Mouse (Mus musculus) C2C12 (cell line): Measurements from ENCODE around the gene Cdc42ep5. TPM values are rescaled to one million over a fixed set of nuclear protein-coding genes. Genes with fewer than 3 reads are reported as not detected.

Source experiments
- H3K27me3 ChIP-seq: one replicate; pipeline ENCODE4 v1.6.1; 2011; ENCODE audit not compliant: control insufficient read depth, insufficient read depth, insufficient read length
- H3K36me3 ChIP-seq: one replicate; pipeline ENCODE4 v1.6.1; 2011; ENCODE audit not compliant: control insufficient read depth, insufficient read depth
- H3K4me3 ChIP-seq: one replicate; pipeline ENCODE4 v1.5.1; 2011; ENCODE audit warnings: mild to moderate bottlenecking, control low read depth; ENCODE audit not compliant: poor library complexity, insufficient read depth, severe bottlenecking
- H3K79me2 ChIP-seq: one replicate; pipeline ENCODE4 v1.6.1; 2011; ENCODE audit not compliant: control insufficient read depth, insufficient read depth
- H3K79me3 ChIP-seq: one replicate; pipeline ENCODE4 v1.6.1; 2011; ENCODE audit warnings: low read depth, control low read depth
- H3ac ChIP-seq: one replicate; pipeline ENCODE3; 2011; ENCODE audit warnings: low read depth; ENCODE audit not compliant: control insufficient read depth, insufficient read length
- CEBPB ChIP-seq: IDR thresholded peaks from one replicate; pipeline ENCODE4 v1.6.1; 2011; ENCODE audit warnings: low read depth, mild to moderate bottlenecking, control low read depth, moderate library complexity
- CTCF ChIP-seq: IDR thresholded peaks from one replicate; pipeline ENCODE4 v1.5.1; 2011; ENCODE audit not compliant: control insufficient read depth, insufficient read depth, insufficient read length
- FOSL1 ChIP-seq: IDR thresholded peaks from one replicate; pipeline ENCODE4 v1.8.0; 2011; ENCODE audit warnings: mild to moderate bottlenecking, low read length; ENCODE audit not compliant: poor library complexity, insufficient read depth, severe bottlenecking
- MAX ChIP-seq: IDR thresholded peaks from one replicate; pipeline ENCODE4 v1.6.1; 2011; ENCODE audit warnings: mild to moderate bottlenecking, control low read depth
- MYOD1 ChIP-seq: IDR thresholded peaks from one replicate; pipeline ENCODE4 v1.6.1; 2011; ENCODE audit warnings: low read depth; ENCODE audit not compliant: control insufficient read depth, insufficient read length
- MYOG ChIP-seq: IDR thresholded peaks from one replicate; pipeline ENCODE4 v1.6.1; 2011; ENCODE audit not compliant: control insufficient read depth, insufficient read length; ENCODE audit errors: extremely low read depth
- USF1 ChIP-seq: IDR thresholded peaks from one replicate; pipeline ENCODE4 v1.6.1; 2011; ENCODE audit warnings: low read depth, mild to moderate bottlenecking, control low read depth, moderate library complexity
- polyA plus RNA-seq: library from polyadenylated mRNA; unstranded; fragments of >200 nt; fragmentation: generic; extraction: Trizol; gene quantifications from one replicate; pipeline ENCODE4 v1.2.1, GENCODE M21; 2012; ENCODE audit warnings: missing spikeins

The Cdc42ep5 gene
- polyA plus RNA-seq, 1 experiment: 26.1 TPM

DNA sequence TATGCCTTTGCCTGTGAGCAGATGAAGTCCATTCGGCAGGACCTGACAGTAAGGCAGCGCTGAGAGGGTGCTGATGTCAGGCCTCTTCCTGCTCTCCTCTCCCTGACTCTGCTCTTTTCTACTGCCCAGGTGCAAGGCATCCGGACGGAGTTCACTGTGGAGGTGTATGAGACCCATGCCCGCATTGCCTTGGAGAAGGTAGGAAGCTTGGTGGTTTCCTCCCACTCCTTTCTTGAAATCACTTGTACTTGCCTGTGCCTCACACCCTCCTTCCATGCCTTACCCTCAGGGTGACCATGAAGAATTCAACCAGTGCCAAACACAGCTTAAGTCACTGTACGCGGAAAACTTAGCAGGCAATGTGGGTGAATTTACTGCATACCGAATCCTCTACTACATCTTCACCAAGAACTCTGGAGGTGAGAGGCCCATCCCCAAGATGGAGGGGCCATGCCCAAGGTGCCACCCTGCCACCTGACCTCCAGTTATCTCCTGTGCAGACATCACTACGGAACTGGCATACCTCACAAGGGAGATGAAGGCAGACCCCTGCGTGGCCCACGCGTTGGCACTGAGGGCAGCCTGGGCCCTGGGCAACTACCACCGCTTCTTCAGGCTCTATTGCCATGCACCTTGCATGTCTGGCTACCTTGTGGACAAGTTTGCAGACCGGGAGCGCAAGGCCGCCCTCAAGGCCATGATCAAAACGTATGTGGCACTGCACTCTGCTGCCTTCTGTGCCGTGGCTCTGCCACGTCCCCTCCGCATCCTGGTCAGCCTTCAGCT, 19.7 kb downstream of the Cdc42ep5 start:
- Histone ChIP-seq H3K79me2 (peaks cover 13% of the 10 kb centered on the region), H3K27me3 (no peaks in the 10 kb centered on the region), H3ac (no peak overlapping the region), H3K36me3 (peaks cover 70% of the 10 kb centered on the region), H3K79me3 (peaks cover 7% of the 10 kb centered on the region), H3K4me3 (no peak overlapping the region)
- no peak for TF ChIP-seq MYOG
- no peak for TF ChIP-seq CEBPB
- no peak for TF ChIP-seq USF1
- TF ChIP-seq CTCF: no peak
- no peak for TF ChIP-seq MYOD1
- TF ChIP-seq MAX: no peak
- no peak for TF ChIP-seq FOSL1

GRCm38 (mm10) chr7:4144046-4144445, 20.6 kb downstream of the Cdc42ep5 start:
- Histone ChIP-seq H3K4me3 (no peak overlapping the region), H3K36me3 (peaks cover 79% of the 10 kb centered on the region), H3K79me3 (peaks cover 15% of the 10 kb centered on the region), H3K79me2 (peaks cover 22% of the 10 kb centered on the region), H3K27me3 (no peaks in the 10 kb centered on the region), H3ac (no peak overlapping the region)
- TF ChIP-seq MYOD1 (no peak), CTCF (no peak), USF1 (no peak), CEBPB (no peak), MAX (no peak), FOSL1 (no peak), MYOG (no peak)

- Histone ChIP-seq H3ac (no peak overlapping the region), H3K4me3 (no peak overlapping the region), H3K36me3 (peaks cover 82% of the 10 kb centered on the region), H3K79me2 (peaks cover 27% of the 10 kb centered on the region), H3K27me3 (no peaks in the 10 kb centered on the region), H3K79me3 (peaks cover 20% of the 10 kb centered on the region)
- TF ChIP-seq CEBPB (no peak), MYOG (no peak), MAX (no peak), CTCF (no peak), MYOD1 (no peak), USF1 (no peak), FOSL1 (no peak)
Observed at GRCm38 (mm10) chr7:4143506-4143905, 21.2 kb downstream of the Cdc42ep5 start.

DNA sequence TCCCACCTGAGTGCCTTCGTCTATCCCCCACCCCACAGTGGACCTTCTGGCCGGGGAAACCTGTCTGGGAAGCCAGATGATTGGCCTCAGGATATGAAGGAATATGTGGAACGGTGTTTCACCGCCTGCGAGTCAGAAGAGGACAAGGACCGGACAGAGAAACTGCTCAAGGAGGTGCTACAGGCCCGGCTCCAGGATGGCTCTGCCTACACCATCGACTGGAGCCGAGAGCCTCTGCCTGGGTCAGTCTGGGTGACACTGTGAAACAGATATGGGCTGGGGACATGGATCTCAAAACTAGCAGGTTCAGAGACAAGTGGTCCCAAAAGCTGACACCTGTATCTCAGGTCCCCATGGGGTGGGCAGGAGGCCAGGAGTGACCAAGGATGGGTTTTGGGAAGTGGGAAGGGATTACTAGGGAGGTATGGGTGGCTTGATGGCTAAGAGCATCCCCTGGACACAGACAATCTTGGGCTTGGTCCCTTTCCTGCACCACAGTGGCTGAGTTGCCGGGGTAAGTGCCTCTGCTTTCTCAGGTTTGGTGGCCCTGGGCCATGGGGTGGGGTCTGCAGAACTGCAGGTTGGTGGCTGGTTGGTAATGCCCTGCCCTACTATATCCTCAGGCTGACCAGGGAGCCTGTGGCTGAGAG, 21.7 kb downstream of the Cdc42ep5 start:
- H3K36me3 ChIP-seq: peaks cover 80% of the 10 kb centered on the region

DNA sequence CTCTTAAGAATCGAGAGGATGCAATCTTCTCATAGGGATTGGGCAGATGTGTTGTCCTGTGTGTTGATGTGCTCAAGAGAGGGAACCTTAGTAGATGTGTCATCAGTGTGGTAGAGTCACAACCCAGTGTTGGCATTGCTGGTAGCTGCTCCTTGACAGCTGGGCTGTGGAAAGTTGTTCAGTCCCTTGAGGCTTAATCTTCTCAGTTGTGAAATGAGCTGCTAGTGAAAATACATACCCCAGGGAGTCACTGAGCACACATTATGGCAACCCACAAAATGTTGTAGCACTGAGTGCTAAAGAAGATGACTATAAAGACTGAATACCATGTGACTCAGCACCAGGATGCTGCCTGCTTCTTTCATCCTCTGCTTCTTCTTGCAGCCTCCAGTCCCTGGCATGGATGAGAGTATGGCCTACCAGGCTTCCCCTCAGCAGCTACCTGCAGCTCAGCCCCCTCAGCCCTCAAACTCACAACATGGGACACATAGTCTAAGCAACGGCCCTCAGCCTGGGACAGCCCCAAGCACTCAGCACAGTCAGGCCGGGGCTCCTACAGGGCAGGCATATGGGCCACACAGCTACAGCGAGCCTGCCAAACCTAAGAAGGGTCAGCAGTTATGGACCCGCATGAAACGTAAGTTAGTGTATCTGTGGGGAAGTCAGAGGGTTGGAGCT, 22.9 kb downstream of the Cdc42ep5 start:
- Histone ChIP-seq H3K36me3 (peaks cover 71% of the 10 kb centered on the region), H3ac (no peak overlapping the region), H3K4me3 (no peak overlapping the region), H3K27me3 (no peaks in the 10 kb centered on the region), H3K79me2 (peaks cover 43% of the 10 kb centered on the region), H3K79me3 (peaks cover 33% of the 10 kb centered on the region)
- no peak for TF ChIP-seq USF1
- no peak for TF ChIP-seq FOSL1
- no peak for TF ChIP-seq MYOD1
- no peak for TF ChIP-seq CTCF
- no peak for TF ChIP-seq MAX
- TF ChIP-seq CEBPB: no peak
- TF ChIP-seq MYOG: no peak

More for the DNA sequence above, 21.7 kb downstream of the Cdc42ep5 start:
- Histone ChIP-seq H3K4me3 (no peak overlapping the region), H3ac (no peak overlapping the region), H3K27me3 (no peaks in the 10 kb centered on the region), H3K79me3 (peaks cover 26% of the 10 kb centered on the region), H3K79me2 (peaks cover 33% of the 10 kb centered on the region)
- TF ChIP-seq MYOD1 (no peak), CTCF (no peak), FOSL1 (no peak), MYOG (no peak), CEBPB (no peak), MAX (no peak), USF1 (no peak)
